Mouse (Mus musculus): ENCODE measurements around the gene Pacrg. TPM values are rescaled to one million over a fixed set of nuclear protein-coding genes. Genes with fewer than 3 reads are reported as not detected.

Pacrg gene
- total RNA-seq, 2 experiments from 2014 or later, result not detected

GRCm38 (mm10) chr17:10564191-10564590, 275.9 kb downstream of the Pacrg start:
- ATAC-seq (replicated peaks; ENCODE audit: low FRiP score, poor library complexity, severe bottlenecking), result no peak

- no peak for ATAC-seq (replicated peaks; ENCODE audit: low FRiP score, poor library complexity, severe bottlenecking)
Measured at GRCm38 (mm10) chr17:10562871-10563270, 277.2 kb downstream of the Pacrg start.

GRCm38 (mm10) chr17:10560053-10560452, 280.1 kb downstream of the Pacrg start:
- no peak for ATAC-seq (replicated peaks; ENCODE audit: low FRiP score, poor library complexity, severe bottlenecking)

GRCm38 (mm10) chr17:10558671-10559070, 281.4 kb downstream of the Pacrg start:
- no peak for ATAC-seq (replicated peaks; ENCODE audit: low FRiP score, poor library complexity, severe bottlenecking)

GRCm38 (mm10) chr17:10552295-10553056, 287.6 kb downstream of the Pacrg start:
- ATAC-seq (replicated peaks; ENCODE audit: low FRiP score, poor library complexity, severe bottlenecking), result no peak

- ATAC-seq (replicated peaks; ENCODE audit: low FRiP score, poor library complexity, severe bottlenecking), result no peak
Measured at GRCm38 (mm10) chr17:10550781-10551520, 289.2 kb downstream of the Pacrg start.

GRCm38 (mm10) chr17:10549825-10550224, 290.3 kb downstream of the Pacrg start:
- ATAC-seq (replicated peaks; ENCODE audit: low FRiP score, poor library complexity, severe bottlenecking), result no peak

GRCm38 (mm10) chr17:10548969-10549368, 291.1 kb downstream of the Pacrg start:
- ATAC-seq (replicated peaks; ENCODE audit: low FRiP score, poor library complexity, severe bottlenecking), result no peak

GRCm38 (mm10) chr17:10540772-10541171, 299.3 kb downstream of the Pacrg start:
- ATAC-seq (replicated peaks; ENCODE audit: low FRiP score, poor library complexity, severe bottlenecking), result no peak

GRCm38 (mm10) chr17:10534206-10534605, 305.9 kb downstream of the Pacrg start:
- ATAC-seq (replicated peaks; ENCODE audit: low FRiP score, poor library complexity, severe bottlenecking), result no peak

GRCm38 (mm10) chr17:10533461-10533860, 306.6 kb downstream of the Pacrg start:
- no peak for ATAC-seq (replicated peaks; ENCODE audit: low FRiP score, poor library complexity, severe bottlenecking)

- no peak for ATAC-seq (replicated peaks; ENCODE audit: low FRiP score, poor library complexity, severe bottlenecking)
Measured at GRCm38 (mm10) chr17:10531024-10531423, 309.1 kb downstream of the Pacrg start.

GRCm38 (mm10) chr17:10529329-10529955, 310.7 kb downstream of the Pacrg start:
- ATAC-seq (replicated peaks; ENCODE audit: low FRiP score, poor library complexity, severe bottlenecking), result no peak

- no peak for ATAC-seq (replicated peaks; ENCODE audit: low FRiP score, poor library complexity, severe bottlenecking)
Measured at GRCm38 (mm10) chr17:10521282-10521681, 318.8 kb downstream of the Pacrg start.

GRCm38 (mm10) chr17:10519506-10520155, 320.5 kb downstream of the Pacrg start:
- ATAC-seq (replicated peaks; ENCODE audit: low FRiP score, poor library complexity, severe bottlenecking), result no peak

GRCm38 (mm10) chr17:10514812-10515211, 325.3 kb downstream of the Pacrg start:
- no peak for ATAC-seq (replicated peaks; ENCODE audit: low FRiP score, poor library complexity, severe bottlenecking)

GRCm38 (mm10) chr17:10510913-10511759, 329.0 kb downstream of the Pacrg start:
- ATAC-seq (replicated peaks; ENCODE audit: low FRiP score, poor library complexity, severe bottlenecking), result no peak

GRCm38 (mm10) chr17:10510467-10510866, 329.6 kb downstream of the Pacrg start:
- no peak for ATAC-seq (replicated peaks; ENCODE audit: low FRiP score, poor library complexity, severe bottlenecking)

GRCm38 (mm10) chr17:10508088-10508487, 332.0 kb downstream of the Pacrg start:
- ATAC-seq (replicated peaks; ENCODE audit: low FRiP score, poor library complexity, severe bottlenecking), result no peak

Measured in erythroid progenitor cell, adult 5-6 weeks (primary cell).